In genomic region chr11:7065388-7065787, GRCm38 (mm10) we compare ENCODE assay signal across 10 mouse cellular contexts. TPM values are rescaled to one million over a fixed set of nuclear protein-coding genes. Genes with fewer than 3 reads are reported as not detected.
DNase-seq lines count a peak whose midpoint lies in the region; ATAC-seq and TF ChIP-seq lines count a peak whose summit lies in the region.
"Had no signal": no experiment of that assay in that cellular context is flagged by ENCODE, and none has a peak within 500 bp of the region (broad histone marks: within the 10 kb centered on the region; RNA-seq: fewer than 3 reads in every experiment).

No protein-coding gene starts in this region.

- H3K27me3 ChIP-seq in hindbrain, embryonic 16.5 days (replicated peaks; ENCODE audit: control insufficient read depth, insufficient read depth, low read length) = no peaks in the 10 kb centered on the region
- peaks cover 3% of the 10 kb centered on the region; the same call in 1 of the 2 replicates for H3K27me3 ChIP-seq in neural tube, embryonic 14.5 days (ENCODE audit: control insufficient read depth, insufficient read depth, low read length)

- DNase-seq in cerebellum, adult 11-12 months = peak; percentile 60
- DNase-seq in cerebellum, adult 11 months = no peak
- no peak for DNase-seq in layer of hippocampus, adult 2 months (ENCODE audit: low spot score in 2 of 2)
- DNase-seq in layer of hippocampus, postnatal 25 days (ENCODE audit: extremely low spot score in 1 of 2, low spot score in 1 of 2) = no peak
- no peak for DNase-seq in urinary bladder, postnatal 4 days (ENCODE audit: low spot score in 2 of 2)
- no peak for DNase-seq in adrenal gland, adult 18-20 months (ENCODE audit: low spot score in 2 of 2)
- DNase-seq: layer of hippocampus, postnatal 36 days; lung, postnatal 10 days had no signal

- no peak for ATAC-seq in hindbrain, embryonic 16.5 days
- ATAC-seq in neural tube, embryonic 14.5 days (ENCODE audit: low read depth) = no peak

- peak overlapping the region; percentile 81 for H3K9ac ChIP-seq in hindbrain, embryonic 16.5 days (ENCODE audit: low read depth, low read length)
- H3K9ac ChIP-seq in neural tube, embryonic 14.5 days (replicated peaks; ENCODE audit: low read depth, low read length) = peak overlapping the region; percentile 74

- peak overlapping the region; percentile 86 for H3K4me2 ChIP-seq in hindbrain, embryonic 16.5 days (ENCODE audit: low read length)
- peak overlapping the region; percentile 93 for H3K4me2 ChIP-seq in neural tube, embryonic 14.5 days (ENCODE audit: low read depth, low read length)

- peak overlapping the region; percentile 98 for H3K27ac ChIP-seq in layer of hippocampus, adult 2 months
- no peak overlapping the region; the same call in 1 of the 2 replicates for H3K27ac ChIP-seq in hindbrain, embryonic 16.5 days (ENCODE audit: low read depth, low read length)
- H3K27ac ChIP-seq in neural tube, embryonic 14.5 days (ENCODE audit: low read depth, low read length) = no peak overlapping the region

- no peaks in the 10 kb centered on the region for H3K9me3 ChIP-seq in hindbrain, embryonic 16.5 days (ENCODE audit: control insufficient read depth, low read length)
- H3K9me3 ChIP-seq in neural tube, embryonic 14.5 days (ENCODE audit: control insufficient read depth, low read length) = no peaks in the 10 kb centered on the region

- peak overlapping the region; percentile 87 for H3K4me3 ChIP-seq in layer of hippocampus, adult 2 months
- peak overlapping the region; percentile 75 for H3K4me3 ChIP-seq in hindbrain, embryonic 16.5 days (ENCODE audit: low read length)
- peak overlapping the region; percentile 70 for H3K4me3 ChIP-seq in neural tube, embryonic 14.5 days (ENCODE audit: low read depth, low read length)

- WGBS in hindbrain, embryonic 16.5 days = 16% methylated on average over 4 of the region's 4 CpGs
- WGBS in neural tube, embryonic 14.5 days = 6% methylated on average over 4 of the region's 4 CpGs

- no peak for TF ChIP-seq CTCF in layer of hippocampus, adult 2 months (conservative IDR thresholded peaks at IDR 0.05)

- H3K4me1 ChIP-seq in hindbrain, embryonic 16.5 days (ENCODE audit: control insufficient read depth, insufficient read depth, low read depth, low read length) = peaks cover 16% of the 10 kb centered on the region
- H3K4me1 ChIP-seq in neural tube, embryonic 14.5 days (ENCODE audit: control insufficient read depth, insufficient read depth, low read length) = peaks cover 12% of the 10 kb centered on the region

- no peaks in the 10 kb centered on the region for H3K36me3 ChIP-seq in hindbrain, embryonic 16.5 days (ENCODE audit: control insufficient read depth, insufficient read depth, low read length)
- no peaks in the 10 kb centered on the region for H3K36me3 ChIP-seq in neural tube, embryonic 14.5 days (ENCODE audit: control insufficient read depth, insufficient read depth, low read length)

RNA-seq across cellular contexts. Expression of gene Adcy1, which starts 2.1 kb away (rescaled TPM):
- total RNA-seq in layer of hippocampus, adult 2 months (2021) = 100 to 1,000 TPM; 376 to 403 TPM
- 100 to 1,000 TPM; 303 to 367 TPM for total RNA-seq in layer of hippocampus, postnatal 25 days (2021)
- 13.1 and 15.2 TPM in 2 replicates for polyA plus RNA-seq in hindbrain, embryonic 16.5 days (2015; fragmentation: Nextera tagmentation; extraction: Ambion mirVana)
- 18.1 and 24.2 TPM in 2 replicates for polyA plus RNA-seq in neural tube, embryonic 14.5 days (2014; fragmentation: Nextera tagmentation; extraction: Ambion mirVana)
- 1 to 10 TPM; 3.9 to 4.4 TPM for total RNA-seq in adrenal gland, adult 18-20 months (2021)

Comparison
In these comparisons a context has a peak if more than half of its experiments do, and no peak if none do; other contexts are left out.
1. RNA of gene Adcy1, which starts 2.1 kb away (total RNA-seq): 376 to 403 TPM in layer of hippocampus, adult 2 months and 303 to 367 TPM in layer of hippocampus, postnatal 25 days; 3.9 to 4.4 TPM in adrenal gland, adult 18-20 months; every median in the first group is over 10 times any median in the second.
2. Peak in every context shown above with its lines, with median percentiles within 50 percentile points of each other: H3K4me3 ChIP-seq.